Mouse (Mus musculus): ENCODE results near the gene Rcc2.
A peak's percentile ranks its signal among the peaks of the same experiment; 100 is the strongest.

GRCm38 (mm10) chr4:140684881-140685303 is 15.4 kb upstream of the Rcc2 start:
- TF ChIP-seq CTCF (IDR thresholded peaks at IDR 0.05; ENCODE audit: low read depth) (peak; percentile 47), EP300 (IDR thresholded peaks at IDR 0.05; ENCODE audit: low read depth) (no peak)

All from liver, postnatal 0 days (tissue).